Mouse (Mus musculus) ovary, postnatal 10 days (tissue): ENCODE measurements around the gene Gm17689.

ENCODE experiments used
- DNase-seq: peaks from one replicate; pipeline ENCODE4 v3.0.0; 2022; ENCODE audit warnings: low spot score

Gene Gm17689

DNA sequence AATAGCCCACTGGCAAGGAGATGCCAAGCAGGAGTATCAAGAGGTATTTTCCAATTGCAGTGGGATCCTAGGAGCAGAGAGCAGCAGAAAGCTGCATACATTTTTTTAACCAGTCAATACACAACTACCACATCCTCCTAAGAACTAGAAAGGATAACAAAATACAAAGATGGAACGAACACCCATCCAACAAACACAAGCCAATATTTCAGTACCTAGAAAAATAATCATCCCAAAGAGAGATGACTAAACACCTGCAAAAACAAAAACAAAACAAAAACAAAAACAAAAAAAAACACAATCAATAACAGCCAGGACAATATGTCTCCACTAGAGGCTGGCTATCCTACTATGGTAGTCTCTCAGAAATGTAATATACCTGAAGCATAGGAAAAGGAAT, at the start of gene Gm17689:
Gene Gm17689 (minus strand): TSS at position 101 of the 400 bp plus-strand sequence.
- no peak for DNase-seq

DNA sequence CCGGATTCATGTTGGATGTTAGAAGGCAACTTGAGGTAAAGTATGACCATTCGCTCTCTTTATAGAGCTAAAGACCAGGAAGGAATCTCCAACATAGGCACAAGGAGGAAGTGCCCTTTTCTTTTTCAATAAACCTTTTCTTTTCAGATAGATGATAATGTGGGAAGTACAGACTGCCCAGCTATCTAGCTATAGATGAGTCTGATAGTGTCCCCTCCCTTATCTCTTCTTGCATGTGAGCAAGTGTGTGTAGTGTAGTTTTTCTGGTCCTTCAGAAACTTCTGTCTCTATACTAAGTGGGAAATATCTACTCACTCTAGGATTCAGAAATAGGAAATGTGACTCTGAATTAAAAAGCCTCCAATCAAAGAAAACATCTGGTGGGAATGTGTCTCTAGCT, 40.6 kb downstream of the Gm17689 start, which contains the start of gene Gm5615:
Gene Gm5615 (minus strand): TSS at position 101 of the 400 bp plus-strand sequence.
- DNase-seq: no peak
